Mouse (Mus musculus): ENCODE measurements around the gene Tnnt3.

GRCm38 (mm10) chr7:142471414-142471861, 27.2 kb upstream of the Tnnt3 start:
- no peak for TF ChIP-seq EP300 (IDR thresholded peaks at IDR 0.05)
- no peak for TF ChIP-seq CTCF (IDR thresholded peaks at IDR 0.05)
